Mouse (Mus musculus): ENCODE measurements at regions not wholly inside any gene's neighbourhood (a gene's known extent, or its start where the extent isn't known, plus 50 kb on each side); places are given as distances from the start of the nearest gene placed in this dataset.

DNA sequence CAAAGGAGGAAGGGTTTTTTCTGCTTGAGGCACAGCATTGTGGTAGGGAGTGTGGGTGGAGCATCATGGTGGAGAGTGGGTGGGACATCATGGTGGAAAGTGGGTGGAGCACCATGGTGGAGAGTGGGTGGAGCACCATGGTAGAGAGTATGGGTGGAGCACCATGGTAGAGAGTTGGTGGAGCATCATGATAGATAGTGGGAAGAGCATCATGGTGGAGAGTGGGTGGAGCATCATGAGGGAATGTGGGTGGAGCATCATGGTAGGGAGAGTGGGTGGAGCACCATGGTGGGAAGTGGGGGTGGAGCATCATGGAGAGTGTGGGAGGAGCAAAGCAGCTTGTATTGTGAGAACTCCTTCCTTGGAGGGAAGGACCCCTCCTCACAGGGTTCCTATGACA, 52.8 kb upstream of the Eln start:
- no peak overlapping the region for H3K9ac ChIP-seq
- no peaks in the 10 kb centered on the region for H3K27me3 ChIP-seq
- no peak for ATAC-seq (ENCODE audit: borderline replicate concordance, extremely low read depth, low FRiP score, low TSS enrichment)

DNA sequence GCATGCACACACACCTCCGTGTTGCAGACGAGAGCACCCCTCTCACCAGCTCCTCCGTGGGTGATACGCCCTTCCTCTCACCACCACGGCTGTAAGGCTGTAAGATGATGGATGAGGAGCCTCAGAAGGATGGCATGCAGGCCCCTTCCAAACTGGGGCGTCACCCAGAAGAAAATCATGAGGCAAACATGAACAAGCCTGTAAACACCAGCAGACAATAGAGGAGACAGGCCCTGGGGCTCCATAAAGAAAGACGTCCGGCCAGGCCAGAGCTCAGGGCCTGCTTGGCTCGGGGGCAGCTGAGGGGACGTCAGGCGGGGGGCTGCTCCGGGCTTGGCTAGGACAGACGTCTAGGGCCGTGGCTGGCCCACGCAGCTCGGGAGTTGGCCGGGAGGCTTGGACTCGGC, 50.6 kb upstream of the Eln start:
- H3K4me1 ChIP-seq = peaks cover 11% of the 10 kb centered on the region
- H3K4me3 ChIP-seq = no peak overlapping the region
- peak overlapping the region; percentile 69 for H3K27ac ChIP-seq
- H3K4me2 ChIP-seq = peak overlapping the region; percentile 16; the same call in 1 of the 2 replicates
- no peak overlapping the region for H3K9ac ChIP-seq
- H3K9me3 ChIP-seq = no peaks in the 10 kb centered on the region
- ATAC-seq (ENCODE audit: borderline replicate concordance, extremely low read depth, low FRiP score, low TSS enrichment) = peak; percentile 69
- no peaks in the 10 kb centered on the region for H3K36me3 ChIP-seq
- H3K27me3 ChIP-seq = no peaks in the 10 kb centered on the region
- 21% methylated on average over 18 of the region's 18 CpGs for WGBS

More for the DNA sequence above, 52.8 kb upstream of the Eln start:
- H3K4me2 ChIP-seq = no peak overlapping the region
- H3K27ac ChIP-seq = no peak overlapping the region
- peaks cover 11% of the 10 kb centered on the region for H3K4me1 ChIP-seq
- H3K9me3 ChIP-seq = no peaks in the 10 kb centered on the region
- H3K36me3 ChIP-seq = no peaks in the 10 kb centered on the region
- no peak overlapping the region for H3K4me3 ChIP-seq

Measured in lung, embryonic 15.5 days (tissue).